Mouse (Mus musculus): ENCODE results near the gene Gm26938.

GRCm38 (mm10) chr5:139815964-139816363 is 10.2 kb downstream of the Gm26938 start:
- no peak for TF ChIP-seq POLR2A (IDR thresholded peaks at IDR 0.05; ENCODE audit: borderline replicate concordance, low read depth, low read length)
- no peak for TF ChIP-seq CTCF (IDR thresholded peaks at IDR 0.05; ENCODE audit: low read depth, low read length)

Data from bone marrow macrophage, adult 2 months (primary cell).